Mouse (Mus musculus): ENCODE results near the gene Golga4.

Gene Golga4

GRCm38 (mm10) chr9:118622376-118623166 is 116.5 kb downstream of the Golga4 start:
- DNase-seq (ENCODE audit: low spot score) = no peak

GRCm38 (mm10) chr9:118623483-118623882 is 117.4 kb downstream of the Golga4 start:
- no peak for DNase-seq (ENCODE audit: low spot score)

GRCm38 (mm10) chr9:118624146-118624545 is 118.1 kb downstream of the Golga4 start:
- no peak for DNase-seq (ENCODE audit: low spot score)

- no peak for DNase-seq (ENCODE audit: low spot score)
Observed at GRCm38 (mm10) chr9:118629763-118630379, 123.8 kb downstream of the Golga4 start.
